Mouse (Mus musculus) ES-E14 (cell line): Measurements from ENCODE around the gene Dvl3. TPM values are rescaled to one million over a fixed set of nuclear protein-coding genes. Genes with fewer than 3 reads are reported as not detected.

Source experiments
- DNase-seq: peaks from one replicate; pipeline ENCODE4 v3.0.0-alpha.2; 2013; ENCODE audit warnings: low read depth, low spot score
- H3K27ac ChIP-seq: 2 replicates; pipeline ENCODE4 v1.5.1; 2012; ENCODE audit warnings: low read depth, mild to moderate bottlenecking, low read length, moderate library complexity, mixed read lengths; ENCODE audit not compliant: poor library complexity, insufficient read depth, severe bottlenecking
- H3K36me3 ChIP-seq: 2 replicates; pipeline ENCODE4 v1.6.1; 2012; ENCODE audit warnings: mild to moderate bottlenecking, low read length, moderate library complexity, mixed read lengths; ENCODE audit not compliant: control insufficient read depth, poor library complexity, insufficient read depth, severe bottlenecking
- H3K4me1 ChIP-seq, 2 experiments: fragments of 150-350 bp in 1 of 2; sonication (generic) in 1 of 2; 2 replicates each; pipeline ENCODE4 v1.6.1; 2012; ENCODE audit warnings: low read length in 2 of 2, mild to moderate bottlenecking in 1 of 2, mixed read lengths in 1 of 2; ENCODE audit not compliant: control insufficient read depth in 2 of 2, insufficient read depth in 2 of 2, poor library complexity in 1 of 2
- H3K4me3 ChIP-seq, 2 experiments: fragments of 150-350 bp in 1 of 2; sonication (generic) in 1 of 2; 2 replicates each; pipeline ENCODE4 v1.5.1; 2012; ENCODE audit warnings: low read length in 2 of 2, low read depth in 1 of 2, mild to moderate bottlenecking in 1 of 2, mixed read lengths in 1 of 2; ENCODE audit not compliant: insufficient read depth in 1 of 2, poor library complexity in 1 of 2, severe bottlenecking in 1 of 2
- H3K9ac ChIP-seq: 2 replicates; pipeline ENCODE4 v1.6.1; 2012; ENCODE audit warnings: low read depth, mild to moderate bottlenecking, low read length, mixed read lengths; ENCODE audit not compliant: poor library complexity, insufficient read depth, severe bottlenecking
- H3K9me3 ChIP-seq: fragments of 150-350 bp; sonication (generic); 2 replicates; pipeline ENCODE4 v1.6.1; 2012; ENCODE audit warnings: low read depth, mild to moderate bottlenecking, low read length; ENCODE audit not compliant: control insufficient read depth, insufficient read depth
- CHD2 ChIP-seq: IDR thresholded peaks from 2 replicates; pipeline ENCODE4 v1.6.1; 2014; ENCODE audit warnings: mild to moderate bottlenecking, low read depth, low read length, inconsistent platforms
- HCFC1 ChIP-seq: IDR thresholded peaks from 2 replicates; pipeline ENCODE4 v1.6.1; 2012; ENCODE audit warnings: low read length, inconsistent platforms, borderline replicate concordance; ENCODE audit not compliant: insufficient read depth
- MAFK ChIP-seq: IDR thresholded peaks from 2 replicates; pipeline ENCODE4 v1.6.1; 2014; ENCODE audit warnings: mild to moderate bottlenecking, low read depth, low read length, inconsistent platforms; ENCODE audit not compliant: insufficient read depth
- ZC3H11A ChIP-seq: IDR thresholded peaks from 2 replicates; pipeline ENCODE4 v1.6.1; 2012; ENCODE audit warnings: low read depth, mild to moderate bottlenecking, inconsistent platforms, low read length, borderline replicate concordance
- ZNF384 ChIP-seq: IDR thresholded peaks from 2 replicates; pipeline ENCODE4 v1.6.1; 2012; ENCODE audit warnings: low read depth, low read length, inconsistent platforms
- in situ Hi-C, 2 experiments: fragments of 600-800 bp; cut with MboI; formaldehyde crosslinking; loops; one replicate each; pipeline ENCODE4 v1.15.1; 2025; ENCODE audit warnings: low sequenced_read_pairs in 2 of 2, inconsistent platforms in 1 of 2; ENCODE audit not compliant: unreplicated experiment in 2 of 2
- total RNA-seq: library from RNA; depleted of rRNA; stranded (reverse); fragments of 300-350 nt; gene quantifications from 2 replicates; pipeline ENCODE4 v1.2.3, GENCODE M21; 2012

Gene Dvl3
- total RNA-seq, 1 experiment: 10.8 TPM

DNA sequence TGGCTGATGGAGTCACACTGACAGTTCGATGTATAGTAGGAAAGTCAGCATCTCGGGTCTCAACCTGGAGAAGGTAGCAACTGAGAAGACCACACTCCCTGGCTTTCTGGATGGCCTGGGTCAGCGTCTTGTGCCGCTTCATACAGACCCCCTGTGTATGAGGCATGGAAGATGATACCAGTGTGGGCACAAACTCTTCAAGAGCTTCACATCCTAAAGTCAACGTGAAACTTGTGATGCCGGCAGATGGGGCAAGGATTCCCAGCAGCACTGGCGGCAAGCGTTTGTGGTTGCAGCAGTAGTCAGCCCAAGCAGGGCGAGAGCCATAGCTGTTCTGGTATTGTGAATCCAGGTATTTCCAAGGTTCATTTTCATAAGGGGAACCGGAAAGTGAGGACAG lies 28.9 kb downstream of the Dvl3 start:
- Histone ChIP-seq H3K4me3 (no peak overlapping the region), H3K9me3 (no peaks in the 10 kb centered on the region), H3K9ac (no peak overlapping the region), H3K4me1 (peaks cover 4 to 9% of the 10 kb centered on the region in 2 experiments; a peak in 3 of 4 replicates), H3K27ac (no peak overlapping the region), H3K36me3 (peaks cover 37% of the 10 kb centered on the region)
- no peak for TF ChIP-seq HCFC1
- no peak for TF ChIP-seq ZNF384
- TF ChIP-seq ZC3H11A: no peak
- TF ChIP-seq CHD2: no peak
- no peak for TF ChIP-seq MAFK
- no peak for DNase-seq
- in situ Hi-C loops: no loop called here

DNA sequence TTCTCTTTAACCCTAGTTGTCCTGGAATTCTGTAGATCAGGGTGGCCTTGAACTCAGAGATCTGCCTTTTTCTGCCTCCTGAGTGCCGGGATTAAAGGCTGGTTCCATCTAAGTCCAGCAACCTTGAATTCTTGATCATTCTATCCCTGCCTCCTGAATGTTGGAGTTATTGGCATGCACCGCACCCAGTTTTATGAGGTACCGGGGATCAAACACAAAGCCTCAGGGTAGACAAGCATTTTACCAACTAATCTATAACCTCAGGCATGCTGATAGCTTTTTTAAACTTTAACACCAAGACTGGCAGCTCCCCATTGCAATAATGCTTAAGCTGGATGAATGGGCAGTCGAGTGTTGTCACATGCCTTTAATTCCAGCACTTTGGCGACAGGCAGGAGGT lies 30.6 kb downstream of the Dvl3 start:
- Histone ChIP-seq H3K9ac (peak overlapping the region; percentile 90; the same call in 1 of the 2 replicates), H3K27ac (peak overlapping the region; percentile 87; the same call in 1 of the 2 replicates), H3K36me3 (peaks cover 37% of the 10 kb centered on the region), H3K4me3 (peak overlapping the region; percentile 71 to 87), H3K9me3 (no peaks in the 10 kb centered on the region), H3K4me1 (peaks cover 4 to 5% of the 10 kb centered on the region in 2 experiments; a peak in 3 of 4 replicates)
- TF ChIP-seq CHD2 (no peak), ZNF384 (no peak), MAFK (no peak), ZC3H11A (no peak), HCFC1 (no peak)
- no peak for DNase-seq
- in situ Hi-C loops: no loop called here

- no peaks in the 10 kb centered on the region for H3K9me3 ChIP-seq
- in situ Hi-C loops: no loop called here
- H3K9ac ChIP-seq: peak within 1 kb of the TSS; percentile 93
- peak within 1 kb of the TSS; percentile 81 to 89 for H3K4me3 ChIP-seq
- H3K27ac ChIP-seq: peak within 1 kb of the TSS; percentile 87
- H3K4me1 ChIP-seq: peaks cover 4 to 5% of the 10 kb centered on the region in 2 experiments; a peak in 3 of 4 replicates
- DNase-seq: peak; percentile 99
- TF ChIP-seq ZC3H11A (no peak), MAFK (peak; percentile 95), HCFC1 (peak; percentile 52; the same call in 1 of the 2 replicates)
- peaks cover 35% of the 10 kb centered on the region for H3K36me3 ChIP-seq
These were observed 31.5 kb downstream of the Dvl3 start, which contains the start of gene Abcf3 for GRCm38 (mm10) chr16:20548096-20548948. Gene Abcf3, plus strand, starts transcription at chr16:20548577.

- H3K27ac ChIP-seq: no peak overlapping the region
- in situ Hi-C loops: no loop called here
- TF ChIP-seq MAFK: no peak
- no peak for TF ChIP-seq CHD2
- TF ChIP-seq HCFC1: no peak
- no peak for TF ChIP-seq ZNF384
These were observed 32.4 kb downstream of the Dvl3 start for GRCm38 (mm10) chr16:20549161-20549560.

More at GRCm38 (mm10) chr16:20549161-20549560, 32.4 kb downstream of the Dvl3 start:
- Histone ChIP-seq H3K9me3 (no peaks in the 10 kb centered on the region), H3K4me1 (peaks cover 4 to 5% of the 10 kb centered on the region in 2 experiments; a peak in 3 of 4 replicates), H3K9ac (peak overlapping the region; percentile 93), H3K36me3 (peaks cover 31% of the 10 kb centered on the region), H3K4me3 (peak overlapping the region; percentile 81 to 89)
- no peak for DNase-seq
